Mouse (Mus musculus): ENCODE measurements at regions not wholly inside any gene's neighbourhood (a gene's known extent, or its start where the extent isn't known, plus 50 kb on each side); places are given as distances from the start of the nearest gene placed in this dataset.
"Not testable (repeated sequence)": the region's sequence is repeated elsewhere in the genome, so short reads cannot be mapped to it uniquely, and the experiment has no call there.

- not testable (repeated sequence) for TF ChIP-seq POLR2A (IDR thresholded peaks at IDR 0.05; ENCODE audit: control insufficient read depth, extremely low read depth, insufficient read depth, low read length, poor library complexity); CTCF (IDR thresholded peaks at IDR 0.05; ENCODE audit: borderline replicate concordance, control insufficient read depth, extremely low read depth, insufficient read depth, low read length, poor library complexity)
Observed at GRCm38 (mm10) chr13:28837196-28837595, 116.3 kb downstream of the Sox4 start.

Data from thymus, adult 2 months (tissue).